9 mouse cellular contexts compared by ENCODE assay signal in the genomic region with DNA sequence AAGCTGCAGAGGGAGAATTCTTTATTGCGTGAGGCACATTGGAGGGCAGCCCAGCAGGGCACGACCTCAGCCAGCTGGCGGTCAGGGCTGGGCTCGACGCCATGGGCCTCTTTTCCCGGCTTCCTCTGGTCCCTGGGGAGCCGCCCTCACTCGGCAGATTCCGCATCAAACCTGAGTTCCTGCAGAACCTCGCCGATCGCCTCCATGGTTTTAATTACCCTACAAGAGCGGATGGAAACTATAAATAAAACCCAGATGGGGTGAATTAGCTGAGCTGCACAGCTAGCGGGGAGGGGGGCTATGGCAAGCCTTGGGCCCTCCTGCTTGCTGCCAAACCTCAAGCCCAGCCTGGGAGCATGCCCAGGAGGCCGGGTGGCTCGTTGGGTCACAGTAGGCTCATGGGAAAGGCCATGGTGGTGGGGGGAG. TPM values are rescaled to one million over a fixed set of nuclear protein-coding genes. Genes with fewer than 3 reads are reported as not detected.
DNase-seq lines count a peak whose midpoint lies in the region; TF ChIP-seq lines count a peak whose summit lies in the region.
"Had no signal": no experiment of that assay in that cellular context is flagged by ENCODE, and none has a peak within 500 bp of the region (broad histone marks: within the 10 kb centered on the region; RNA-seq: fewer than 3 reads in every experiment).

No protein-coding gene starts in this region.

- no peak overlapping the region for H3K4me3 ChIP-seq in olfactory bulb, adult 2 months (ENCODE audit: insufficient read depth, low read depth, low read length)

- peaks cover 51% of the 10 kb centered on the region for H3K4me1 ChIP-seq in olfactory bulb, adult 2 months (ENCODE audit: control insufficient read depth, insufficient read depth, low read length)

- 7% methylated on average over 16 of the region's 16 CpGs for WGBS in olfactory bulb, adult 2 months

- peak; percentile 56 for DNase-seq in ovary, adult 18-20 months (ENCODE audit: low spot score)
- DNase-seq in ovary, postnatal 10 days (ENCODE audit: low spot score): no peak
- peak; percentile 40 to 59 for DNase-seq in cerebellum, postnatal 36 days
- peak; percentile 58 for DNase-seq in heart, adult 8-10 months (ENCODE audit: low spot score)
- DNase-seq in layer of hippocampus, postnatal 10 days (ENCODE audit: low spot score in 2 of 2): peak; percentile 64 to 78
- no peak for DNase-seq in natural killer cell, adult 2 months (ENCODE audit: low spot score in 2 of 2)
- DNase-seq in urinary bladder, postnatal 25 days (ENCODE audit: low spot score): no peak

- TF ChIP-seq CTCF in olfactory bulb, adult 2 months (IDR thresholded peaks at IDR 0.05; ENCODE audit: insufficient read depth, low read depth, low read length): no peak

- H3K27ac ChIP-seq in olfactory bulb, adult 2 months (ENCODE audit: insufficient read depth, low read depth, low read length): peak overlapping the region; percentile 72

- no peak for TF ChIP-seq POLR2A in olfactory bulb, adult 2 months (IDR thresholded peaks at IDR 0.05; ENCODE audit: insufficient read depth, low read depth, low read length)

RNA-seq across cellular contexts. Expression of gene Rex1bd, which starts 2.2 kb away (rescaled TPM):
- total RNA-seq in heart, adult 8-10 months (2022): 100 to 1,000 TPM; 118 to 133 (median 124) TPM
- total RNA-seq in layer of hippocampus, postnatal 10 days (2021): 100 to 1,000 TPM in 1 of 2 experiments, 10 to 100 TPM in 1; 97.8 to 106 TPM
- not detected in 2 replicates for polyA plus RNA-seq in olfactory bulb, adult 2 months (2012; ENCODE audit: insufficient read depth, insufficient read length, low replicate concordance, missing spikeins)

RNA-seq across cellular contexts. Expression of gene Uba52, which starts 6.3 kb away (rescaled TPM):
- total RNA-seq in heart, adult 8-10 months (2022): 1,000 to 10,000 TPM; 1,436 to 1,703 (median 1,558) TPM
- total RNA-seq in layer of hippocampus, postnatal 10 days (2021): 1,000 to 10,000 TPM in 1 of 2 experiments, 100 to 1,000 TPM in 1; 916 to 1,148 TPM
- 789 TPM in 1 of 2 replicates, not detected in the other for polyA plus RNA-seq in olfactory bulb, adult 2 months (2012; ENCODE audit: insufficient read depth, insufficient read length, low replicate concordance, missing spikeins)

RNA-seq across cellular contexts. Expression of gene Crlf1, which starts 11.3 kb away (rescaled TPM):
- under 1 TPM in 2 of 4 experiments, not detected in 2; 0.57 to 0.97 TPM for total RNA-seq in heart, adult 8-10 months (2022)
- total RNA-seq in layer of hippocampus, postnatal 10 days (2021): 10 to 100 TPM; 21.3 to 22.0 TPM
- not detected in 2 replicates for polyA plus RNA-seq in olfactory bulb, adult 2 months (2012; ENCODE audit: insufficient read depth, insufficient read length, low replicate concordance, missing spikeins)
- total RNA-seq: hematopoietic stem cell, adult 5-6 weeks had no signal

RNA-seq across cellular contexts. Expression of gene Tmem59l, which starts 17.1 kb away (rescaled TPM):
- total RNA-seq in heart, adult 8-10 months (2022): not detected
- 100 to 1,000 TPM; 174 to 175 TPM for total RNA-seq in layer of hippocampus, postnatal 10 days (2021)
- not detected in 2 replicates for polyA plus RNA-seq in olfactory bulb, adult 2 months (2012; ENCODE audit: insufficient read depth, insufficient read length, low replicate concordance, missing spikeins)

RNA-seq across cellular contexts. Expression of gene Fkbp8, which starts 23.2 kb away (rescaled TPM):
- 100 to 1,000 TPM; 135 to 145 (median 137) TPM for total RNA-seq in heart, adult 8-10 months (2022)
- 100 to 1,000 TPM; 337 to 361 TPM for total RNA-seq in layer of hippocampus, postnatal 10 days (2021)
- polyA plus RNA-seq in olfactory bulb, adult 2 months (2012; ENCODE audit: insufficient read depth, insufficient read length, low replicate concordance, missing spikeins): not detected in 2 replicates

Comparison
In these comparisons a context has a peak if more than half of its experiments do, and no peak if none do; other contexts are left out.
1. DNase-seq: peak in ovary, adult 18-20 months (single experiment), cerebellum, postnatal 36 days (2 of 2), heart, adult 8-10 months (single experiment) and layer of hippocampus, postnatal 10 days (2 of 2); none in ovary, postnatal 10 days (single experiment), natural killer cell, adult 2 months (0 of 2) and urinary bladder, postnatal 25 days (single experiment).
2. RNA of gene Crlf1, which starts 11.3 kb away (total RNA-seq): 21.3 to 22.0 TPM in layer of hippocampus, postnatal 10 days; 0.57 to 0.97 TPM in heart, adult 8-10 months; every median in the first group is over 10 times any median in the second.